Mouse (Mus musculus) CH12.LX (cell line): ENCODE measurements around the gene Ankrd24. TPM values are rescaled to one million over a fixed set of nuclear protein-coding genes. Genes with fewer than 3 reads are reported as not detected.

Experiments used
- DNase-seq: peaks from one replicate; pipeline ENCODE4 v3.0.0-alpha.2; 2013; ENCODE audit errors: extremely low read depth
- H3K27ac ChIP-seq: 2 replicates; pipeline ENCODE4 v1.5.1; 2012; ENCODE audit warnings: low read depth, mild to moderate bottlenecking, control low read depth, moderate library complexity; ENCODE audit not compliant: insufficient read depth
- H3K27me3 ChIP-seq: replicated peaks from 2 replicates; pipeline ENCODE3; 2012; ENCODE audit warnings: inconsistent platforms
- H3K36me3 ChIP-seq, 2 experiments: replicated peaks in 1 of 2; 2 replicates each; pipeline versions ENCODE3 to v1.6.1; 2012; ENCODE audit warnings: inconsistent platforms in 1 of 2, low read length in 1 of 2, mild to moderate bottlenecking in 1 of 2, mixed read lengths in 1 of 2, moderate library complexity in 1 of 2; ENCODE audit not compliant: control insufficient read depth in 1 of 2, insufficient read depth in 1 of 2
- H3K4me1 ChIP-seq, 2 experiments: 2 replicates each; pipeline ENCODE4 v1.6.1; 2012; ENCODE audit warnings: inconsistent platforms in 1 of 2, moderate library complexity in 1 of 2; ENCODE audit not compliant: insufficient read depth in 2 of 2, control insufficient read depth in 1 of 2
- H3K4me2 ChIP-seq: 2 replicates; pipeline ENCODE4 v1.6.1; 2012; ENCODE audit warnings: low read depth, mild to moderate bottlenecking, control low read depth; ENCODE audit not compliant: poor library complexity, insufficient read depth, severe bottlenecking
- H3K4me3 ChIP-seq, 3 experiments: fragments of 150-350 bp in 1 of 3; sonication (generic) in 1 of 3; replicated peaks in 1 of 3; 2 replicates each; pipeline versions ENCODE3 to v1.5.1; 2011 to 2012; ENCODE audit warnings: low read depth in 2 of 3, low read length in 2 of 3, mild to moderate bottlenecking in 2 of 3, moderate library complexity in 2 of 3, control low read depth in 1 of 3, improper control_type of control experiment in 1 of 3, inconsistent platforms in 1 of 3, mixed read lengths in 1 of 3; ENCODE audit not compliant: poor library complexity in 1 of 3
- H3K79me2 ChIP-seq: replicated peaks from 2 replicates; pipeline ENCODE4 v1.6.1; 2012; ENCODE audit warnings: mild to moderate bottlenecking, moderate library complexity; ENCODE audit not compliant: control insufficient read depth, poor library complexity, insufficient read depth, severe bottlenecking; ENCODE audit errors: extremely low read depth
- H3K9ac ChIP-seq: 2 replicates; pipeline ENCODE4 v1.6.1; 2012; ENCODE audit warnings: low read depth, mild to moderate bottlenecking, control low read depth, moderate library complexity; ENCODE audit not compliant: insufficient read depth
- H3K9me3 ChIP-seq: replicated peaks from 2 replicates; pipeline ENCODE3; 2012; ENCODE audit warnings: low read length, inconsistent platforms, mixed read lengths
- BHLHE40 ChIP-seq: IDR thresholded peaks from 2 replicates; pipeline ENCODE4 v1.6.1; 2011; ENCODE audit warnings: mild to moderate bottlenecking, low read depth, low read length, improper control_type of control experiment
- CHD2 ChIP-seq: IDR thresholded peaks from 2 replicates; pipeline ENCODE4 v1.6.1; 2011; ENCODE audit warnings: low read length, improper control_type of control experiment
- CTCF ChIP-seq, 2 experiments: IDR thresholded peaks in 1 of 2; conservative IDR thresholded peaks in 1 of 2; 2 replicates each; pipeline ENCODE4 v1.5.1; 2011 to 2012; ENCODE audit warnings: low read depth in 2 of 2, low read length in 2 of 2, improper control_type of control experiment in 1 of 2, inconsistent platforms in 1 of 2, mild to moderate bottlenecking in 1 of 2, moderate library complexity in 1 of 2
- ETS1 ChIP-seq: conservative IDR thresholded peaks from 2 replicates; pipeline ENCODE4 v1.6.1; 2012; ENCODE audit warnings: low read depth, mild to moderate bottlenecking, inconsistent platforms, low read length, improper control_type of control experiment, moderate library complexity
- GABPA ChIP-seq: IDR thresholded peaks from 2 replicates; pipeline ENCODE4 v1.6.1; 2012; ENCODE audit warnings: low read depth, low read length, improper control_type of control experiment, inconsistent platforms; ENCODE audit not compliant: insufficient replicate concordance
- HCFC1 ChIP-seq: IDR thresholded peaks from 2 replicates; pipeline ENCODE4 v1.6.1; 2012; ENCODE audit warnings: low read depth, mild to moderate bottlenecking, inconsistent platforms, low read length, improper control_type of control experiment
- JUN ChIP-seq: IDR thresholded peaks from 2 replicates; pipeline ENCODE4 v1.6.1; 2011; ENCODE audit warnings: low read depth, mild to moderate bottlenecking, low read length, improper control_type of control experiment, moderate library complexity; ENCODE audit not compliant: insufficient read depth
- JUND ChIP-seq: conservative IDR thresholded peaks from 2 replicates; pipeline ENCODE4 v1.6.1; 2011; ENCODE audit warnings: low read depth, low read length, improper control_type of control experiment
- KAT2A ChIP-seq: IDR thresholded peaks from 2 replicates; pipeline ENCODE4 v1.6.1; 2012; ENCODE audit warnings: low read length, improper control_type of control experiment, inconsistent platforms; ENCODE audit not compliant: insufficient replicate concordance
- MAFK ChIP-seq: IDR thresholded peaks from 2 replicates; pipeline ENCODE4 v1.6.1; 2011; ENCODE audit warnings: low read length, improper control_type of control experiment; ENCODE audit not compliant: insufficient replicate concordance
- MAX ChIP-seq: IDR thresholded peaks from 2 replicates; pipeline ENCODE4 v1.6.1; 2011; ENCODE audit warnings: low read length, improper control_type of control experiment
- MEF2A ChIP-seq: IDR thresholded peaks from 2 replicates; pipeline ENCODE4 v1.6.1; 2014; ENCODE audit warnings: low read depth, mild to moderate bottlenecking, inconsistent platforms, low read length, improper control_type of control experiment, borderline replicate concordance
- MXI1 ChIP-seq: IDR thresholded peaks from 2 replicates; pipeline ENCODE4 v1.6.1; 2011; ENCODE audit warnings: mild to moderate bottlenecking, low read depth, low read length, improper control_type of control experiment
- MYC ChIP-seq: IDR thresholded peaks from 2 replicates; pipeline ENCODE4 v1.6.1; 2011; ENCODE audit warnings: low read depth, mild to moderate bottlenecking, improper control_type of control experiment, low read length
- NELFE ChIP-seq: IDR thresholded peaks from 2 replicates; pipeline ENCODE4 v1.6.1; 2011; ENCODE audit warnings: low read depth, low read length, improper control_type of control experiment
- NRF1 ChIP-seq: IDR thresholded peaks from 2 replicates; pipeline ENCODE4 v1.6.1; 2014; ENCODE audit warnings: low read depth, mild to moderate bottlenecking, inconsistent platforms, low read length, improper control_type of control experiment, moderate library complexity
- PAX5 ChIP-seq: IDR thresholded peaks from 2 replicates; pipeline ENCODE4 v1.6.1; 2012; ENCODE audit warnings: low read length, inconsistent platforms, mixed read lengths
- POLR2A ChIP-seq: IDR thresholded peaks from 2 replicates; pipeline ENCODE4 v1.6.1; 2011; ENCODE audit warnings: low read depth, mild to moderate bottlenecking, improper control_type of control experiment, low read length
- RAD21 ChIP-seq: IDR thresholded peaks from 2 replicates; pipeline ENCODE4 v1.6.1; 2011; ENCODE audit warnings: low read depth, mild to moderate bottlenecking, low read length, improper control_type of control experiment, moderate library complexity
- RCOR1 ChIP-seq: conservative IDR thresholded peaks from 2 replicates; pipeline ENCODE4 v1.6.1; 2012; ENCODE audit warnings: low read depth, mild to moderate bottlenecking, inconsistent platforms, low read length, improper control_type of control experiment
- SIN3A ChIP-seq: IDR thresholded peaks from 2 replicates; pipeline ENCODE4 v1.6.1; 2012; ENCODE audit warnings: low read length, improper control_type of control experiment, inconsistent platforms
- SMC3 ChIP-seq: IDR thresholded peaks from 2 replicates; pipeline ENCODE4 v1.6.1; 2011; ENCODE audit warnings: low read depth, low read length, improper control_type of control experiment
- TBP ChIP-seq: conservative IDR thresholded peaks from 2 replicates; pipeline ENCODE4 v1.6.1; 2011; ENCODE audit warnings: low read depth, low read length, improper control_type of control experiment
- TCF12 ChIP-seq: IDR thresholded peaks from 2 replicates; pipeline ENCODE4 v1.6.1; 2014; ENCODE audit warnings: low read depth, mild to moderate bottlenecking, inconsistent platforms, low read length, improper control_type of control experiment
- UBTF ChIP-seq: IDR thresholded peaks from 2 replicates; pipeline ENCODE4 v1.6.1; 2012; ENCODE audit warnings: low read depth, mild to moderate bottlenecking, inconsistent platforms, low read length, improper control_type of control experiment, moderate library complexity
- USF1 ChIP-seq: IDR thresholded peaks from 2 replicates; pipeline ENCODE4 v1.6.1; 2014; ENCODE audit warnings: low read depth, mild to moderate bottlenecking, inconsistent platforms, low read length, improper control_type of control experiment
- USF2 ChIP-seq: conservative IDR thresholded peaks from 2 replicates; pipeline ENCODE4 v1.6.1; 2011; ENCODE audit warnings: low read depth, low read length, improper control_type of control experiment
- ZC3H11A ChIP-seq: IDR thresholded peaks from 2 replicates; pipeline ENCODE4 v1.6.1; 2012; ENCODE audit warnings: low read depth, mild to moderate bottlenecking, inconsistent platforms, low read length, improper control_type of control experiment
- ZKSCAN1 ChIP-seq: IDR thresholded peaks from 2 replicates; pipeline ENCODE4 v1.6.1; 2012; ENCODE audit warnings: low read depth, inconsistent platforms, low read length, improper control_type of control experiment, borderline replicate concordance
- ZMIZ1 ChIP-seq: IDR thresholded peaks from 2 replicates; pipeline ENCODE4 v1.6.1; 2012; ENCODE audit warnings: low read depth, mild to moderate bottlenecking, inconsistent platforms, low read length, improper control_type of control experiment
- ZNF384 ChIP-seq: IDR thresholded peaks from 2 replicates; pipeline ENCODE4 v1.6.1; 2012; ENCODE audit warnings: low read depth, low read length, improper control_type of control experiment, inconsistent platforms
- dilution Hi-C: fragments of 300-500 bp; cut with MboI; formaldehyde crosslinking; loops from 2 replicates; pipeline ENCODE4 v1.14.3; 2020; ENCODE audit warnings: low sequenced_read_pairs; ENCODE audit not compliant: extremely low pct_unique_long_range_greater_than_20kb, extremely low pct_ligation_motif_present
- in situ Hi-C: fragments of 300-500 bp; cut with MboI; formaldehyde crosslinking; loops from 3 replicates; pipeline ENCODE4 v1.14.3; 2019; ENCODE audit warnings: low sequenced_read_pairs, low pct_ligation_motif_present, low pct_unique_long_range_greater_than_20kb, mixed read lengths
- polyA plus RNA-seq: library from polyadenylated mRNA; unstranded; fragments of >175 nt; gene quantifications from 2 replicates; pipeline ENCODE4 v1.2.1, GENCODE M21; 2012; ENCODE audit warnings: low read depth; ENCODE audit not compliant: insufficient read length
- total RNA-seq, 2 experiments: library from RNA; depleted of rRNA; stranded (reverse); fragments of 300-350 nt in 1 of 2; fragments of >200 nt in 1 of 2; gene quantifications; 2 replicates each; pipeline ENCODE4 v1.2.3; 2012 to 2014

Ankrd24 gene
- total and polyA plus RNA-seq, 3 experiments = 3.7 to 5.4 (median 4.2) TPM

GRCm38 (mm10) chr10:81600096-81600495 lies 28.2 kb upstream of the Ankrd24 start:
- H3K4me1 ChIP-seq = peaks cover 22 to 29% of the 10 kb centered on the region in 2 experiments
- H3K4me2 ChIP-seq = no peak overlapping the region
- no peak overlapping the region for H3K4me3 ChIP-seq
- no peaks in the 10 kb centered on the region for H3K36me3 ChIP-seq
- dilution Hi-C loops = no loop called here
- H3K9me3 ChIP-seq = no peaks in the 10 kb centered on the region
- H3K27me3 ChIP-seq = peaks cover 66% of the 10 kb centered on the region
- no peak for DNase-seq
- H3K9ac ChIP-seq = no peak overlapping the region
- no peaks in the 10 kb centered on the region for H3K79me2 ChIP-seq
- TF ChIP-seq NRF1 (no peak), SIN3A (no peak), USF2 (no peak), CHD2 (no peak), HCFC1 (no peak), CTCF (conservative IDR thresholded peaks at IDR 0.05 in 1 of 2, IDR thresholded peaks at IDR 0.05 in 1 of 2; ENCODE audit: low read depth in 2 of 2, low read length in 2 of 2) (no peak), TBP (no peak), JUN (no peak), TCF12 (no peak), RAD21 (no peak), GABPA (no peak), MYC (no peak)
- TF ChIP-seq, all 38 proteins: peak for 0
- in situ Hi-C loops = loop anchor here (5.0 to 10.0 kb wide), 2 partner anchors 38 to 105 kb away; partner anchors contain the start of gene Ncln
- H3K27ac ChIP-seq = no peak overlapping the region

DNA sequence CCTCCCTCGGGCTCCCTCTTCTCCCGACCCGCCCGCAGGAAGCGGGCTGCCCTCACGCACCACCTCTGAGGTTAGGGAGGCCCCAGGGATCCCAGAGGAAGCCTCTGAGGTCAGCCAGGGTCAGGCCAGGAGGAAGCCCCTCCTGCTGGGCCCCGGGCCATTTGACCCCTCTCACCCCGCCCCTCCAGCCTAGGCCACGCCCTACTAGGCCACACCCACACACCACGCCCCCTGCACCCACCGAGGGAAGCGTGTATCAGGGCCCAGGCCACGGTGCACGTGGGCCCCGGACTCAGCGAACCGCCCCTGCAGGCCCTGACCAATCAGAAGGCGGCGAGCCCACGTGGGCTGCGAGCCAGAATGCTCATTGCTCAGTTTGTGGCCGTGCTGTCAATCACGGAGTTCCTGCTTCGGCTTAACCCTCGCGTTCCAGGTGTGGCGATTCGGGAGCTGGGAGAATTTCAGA lies 27.6 kb upstream of the Ankrd24 start, which contains the start of gene Tle6:
Tle6 (minus strand) TSS at position 336 of the 466 bp plus-strand sequence.
- Histone ChIP-seq H3K4me2 (peak within 1 kb of the TSS; percentile 66), H3K9me3 (no peaks in the 10 kb centered on the region), H3K27ac (no peak within 1 kb of the TSS), H3K4me3 (peak within 1 kb of the TSS in 1 of 3 experiments; percentile 24), H3K9ac (no peak within 1 kb of the TSS), H3K27me3 (peaks cover 60% of the 10 kb centered on the region), H3K79me2 (no peaks in the 10 kb centered on the region), H3K4me1 (peaks cover 22 to 29% of the 10 kb centered on the region in 2 experiments), H3K36me3 (no peaks in the 10 kb centered on the region)
- dilution Hi-C loops (no loop called here), in situ Hi-C loops (loop anchor here (5.0 to 10.0 kb wide), 2 partner anchors 38 to 106 kb away; partner anchors contain the start of gene Ncln)
- DNase-seq = peak; percentile 82
- TF ChIP-seq UBTF (no peak), SMC3 (no peak), POLR2A (no peak), ETS1 (no peak), TCF12 (peak; percentile 28; the same call in 1 of the 2 replicates), ZMIZ1 (0 out of 2 replicates have a peak, but pooled peaks have one; percentile 32), JUND (no peak), USF2 (peak; percentile 52; the same call in 1 of the 2 replicates), MAX (peak; percentile 94), KAT2A (no peak), MXI1 (peak; percentile 89), BHLHE40 (peak; percentile 88), GABPA (no peak), HCFC1 (peak; percentile 19; the same call in 1 of the 2 replicates), MAFK (no peak), ZNF384 (no peak), MEF2A (0 out of 2 replicates have a peak, but pooled peaks have one; percentile 9), ZC3H11A (no peak), ZKSCAN1 (no peak), USF1 (peak; percentile 82), MYC (peak; percentile 82; the same call in 1 of the 2 replicates), CHD2 (peak; percentile 71), RCOR1 (0 out of 2 replicates have a peak, but pooled peaks have one; percentile 55), NRF1 (0 out of 2 replicates have a peak, but pooled peaks have one; percentile 12), SIN3A (peak; percentile 41; the same call in 1 of the 2 replicates), PAX5 (no peak), RAD21 (no peak), NELFE (0 out of 2 replicates have a peak, but pooled peaks have one; percentile 33)
